Mouse (Mus musculus) cerebellum, adult 2 months (tissue): ENCODE data around the gene Ap4s1. TPM values are rescaled to one million over a fixed set of nuclear protein-coding genes. Genes with fewer than 3 reads are reported as not detected.
"Not testable (repeated sequence)": the region's sequence is repeated elsewhere in the genome, so short reads cannot be mapped to it uniquely, and the experiment has no call there.

Experiments used
- DNase-seq, 2 experiments: peaks; one replicate each; pipeline ENCODE4 v3.0.0; 2021
- H3K27ac ChIP-seq: fragments of 200-500 bp; 2 replicates; pipeline ENCODE4 v1.5.1; 2012; ENCODE audit warnings: low read length, control low read depth, inconsistent platforms; ENCODE audit not compliant: insufficient read depth
- H3K27me3 ChIP-seq: fragments of 200-500 bp; 2 replicates; pipeline ENCODE4 v1.6.1; 2012; ENCODE audit warnings: inconsistent platforms, mild to moderate bottlenecking, low read length, moderate library complexity; ENCODE audit not compliant: control insufficient read depth, insufficient read depth
- H3K4me1 ChIP-seq: fragments of 200-500 bp; 2 replicates; pipeline ENCODE4 v1.6.1; 2011; ENCODE audit warnings: low read length; ENCODE audit not compliant: control insufficient read depth, insufficient read depth
- H3K4me3 ChIP-seq: fragments of 200-500 bp; replicated peaks from 2 replicates; pipeline ENCODE3; 2011; ENCODE audit warnings: mild to moderate bottlenecking, low read depth, low read length, control low read depth; ENCODE audit not compliant: insufficient read depth
- CTCF ChIP-seq: fragments of 200-500 bp; IDR thresholded peaks from 2 replicates; pipeline ENCODE4 v1.5.1; 2011; ENCODE audit warnings: low read depth, mild to moderate bottlenecking, control low read depth, low read length, moderate library complexity, borderline replicate concordance; ENCODE audit not compliant: insufficient read depth
- POLR2A ChIP-seq: fragments of 200-500 bp; IDR thresholded peaks from 2 replicates; pipeline ENCODE4 v1.6.1; 2011; ENCODE audit warnings: low read length, control low read depth, borderline replicate concordance; ENCODE audit not compliant: insufficient read depth
- WGBS: fragments of 180-500 bp; shearing (Covaris S2); methylation state at CpG from one replicate; pipeline ENCODE4 v1.1.7; 2018; 5-methylcytosine and 5-hydroxymethylcytosine counted together
- polyA plus RNA-seq: library from polyadenylated mRNA; depleted of rRNA; stranded (reverse); fragments of >200 nt; gene quantifications from 2 replicates; pipeline ENCODE4 v1.2.3, GENCODE M21; 2012; rRNA removed

Ap4s1 gene
- polyA plus RNA-seq: 61.6 and 63.7 TPM in 2 replicates

DNA sequence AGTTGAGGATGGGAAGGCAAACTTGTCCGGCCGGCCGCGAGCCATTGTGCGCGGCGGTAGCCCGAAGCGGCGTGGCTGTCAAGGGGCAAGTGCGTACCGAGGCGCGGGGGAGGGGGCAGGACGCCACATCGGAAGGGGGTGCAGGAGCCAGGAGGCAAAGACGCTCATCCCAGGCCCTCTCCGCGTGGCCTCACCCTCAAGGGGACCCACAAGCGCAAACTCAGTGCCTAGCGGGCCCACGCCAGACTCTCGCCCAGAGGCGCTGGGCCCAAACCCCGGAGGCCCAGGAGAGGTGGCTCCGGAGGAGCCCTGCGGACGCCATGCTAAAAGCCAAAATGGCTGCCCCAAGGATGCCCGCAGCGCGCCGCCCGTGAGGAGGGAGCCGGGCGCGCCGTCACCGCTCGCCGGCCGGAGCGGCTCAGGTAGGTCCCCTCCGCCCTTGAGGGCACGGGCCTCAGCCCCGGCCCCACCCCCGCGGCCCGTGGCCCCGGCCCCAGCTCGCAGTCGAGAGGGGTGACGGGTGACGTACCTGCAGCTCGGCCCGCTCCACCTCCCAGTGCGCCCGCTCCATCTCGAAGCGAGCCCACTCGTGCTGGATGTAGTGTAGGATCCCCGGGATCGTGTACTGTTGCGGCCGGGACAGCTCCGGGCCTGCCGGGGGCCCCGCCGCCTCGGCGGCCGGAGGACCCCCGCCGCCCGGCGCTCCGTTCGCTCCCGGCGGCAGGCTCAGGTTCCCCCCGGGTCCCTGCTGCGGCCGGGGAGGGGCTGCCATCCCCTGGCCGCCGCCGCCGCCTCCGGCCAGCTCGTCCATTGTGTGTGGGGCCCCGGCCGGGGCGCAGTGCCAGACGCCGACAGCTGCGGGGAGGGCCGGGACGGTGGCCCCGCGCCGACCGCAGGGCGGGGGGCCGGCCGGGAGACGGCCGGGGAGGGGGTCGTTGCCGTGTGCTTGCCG, at the start of gene Ap4s1:
TSS of gene Ap4s1 (plus strand) at position 141 of the 952 bp plus-strand sequence.
- Histone ChIP-seq H3K4me3 (peak within 1 kb of the TSS; percentile 87), H3K4me1 (peaks cover 3% of the 10 kb centered on the region), H3K27ac (peak within 1 kb of the TSS; percentile 96), H3K27me3 (no peaks in the 10 kb centered on the region)
- TF ChIP-seq POLR2A: peak; percentile 52
- TF ChIP-seq CTCF: no peak
- under 1% methylated on average over 108 of the region's 108 CpGs for WGBS
- DNase-seq: peak; percentile 79 to 86

DNA sequence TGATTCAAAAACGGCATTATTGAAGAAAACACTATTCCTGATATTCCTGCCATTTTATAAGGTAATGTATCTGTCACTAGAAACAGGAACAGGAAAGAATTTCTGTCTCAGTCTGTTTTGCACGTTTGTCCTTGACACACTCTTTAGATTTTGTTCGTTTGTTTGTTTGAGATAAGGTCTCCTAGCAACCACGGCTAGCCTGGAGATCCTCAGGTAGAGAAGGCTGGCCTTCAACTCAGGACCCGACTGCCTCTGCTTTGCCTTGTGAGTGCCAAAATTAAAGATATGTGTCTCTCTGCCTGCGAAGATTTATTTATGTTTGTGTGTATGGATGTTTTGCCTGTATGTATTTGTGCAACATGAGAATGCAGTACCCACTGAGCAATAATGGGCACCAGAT, 49.0 kb upstream of the Ap4s1 start:
- Histone ChIP-seq H3K27ac (no peak overlapping the region), H3K4me1 (no peaks in the 10 kb centered on the region), H3K27me3 (no peaks in the 10 kb centered on the region), H3K4me3 (no peak overlapping the region)
- no peak for DNase-seq
- 72% methylated on average over 6 of the region's 6 CpGs for WGBS
- TF ChIP-seq POLR2A (no peak), CTCF (no peak)

GRCm38 (mm10) chr12:51649401-51649800, 41.4 kb upstream of the Ap4s1 start:
- not testable (repeated sequence) for H3K4me3 ChIP-seq, H3K27ac ChIP-seq, H3K4me1 ChIP-seq, DNase-seq, H3K27me3 ChIP-seq

- no peak for DNase-seq
- WGBS: 82% methylated on average over 1 of the region's 1 CpGs
- no peak overlapping the region for H3K4me3 ChIP-seq
- TF ChIP-seq POLR2A: no peak
- TF ChIP-seq CTCF: no peak
- H3K27ac ChIP-seq: no peak overlapping the region
- no peaks in the 10 kb centered on the region for H3K27me3 ChIP-seq
- 0 out of 2 replicates have a peak, but pooled peaks cover 2% of the 10 kb centered on the region for H3K4me1 ChIP-seq
These were observed 34.8 kb upstream of the Ap4s1 start for GRCm38 (mm10) chr12:51655944-51656465.

- no peaks in the 10 kb centered on the region for H3K4me1 ChIP-seq
- no peak overlapping the region for H3K4me3 ChIP-seq
- DNase-seq: no peak
- TF ChIP-seq CTCF: no peak
- TF ChIP-seq POLR2A: no peak
- no peaks in the 10 kb centered on the region for H3K27me3 ChIP-seq
- H3K27ac ChIP-seq: no peak overlapping the region
These were observed 27.8 kb upstream of the Ap4s1 start for GRCm38 (mm10) chr12:51663011-51663410.

DNA sequence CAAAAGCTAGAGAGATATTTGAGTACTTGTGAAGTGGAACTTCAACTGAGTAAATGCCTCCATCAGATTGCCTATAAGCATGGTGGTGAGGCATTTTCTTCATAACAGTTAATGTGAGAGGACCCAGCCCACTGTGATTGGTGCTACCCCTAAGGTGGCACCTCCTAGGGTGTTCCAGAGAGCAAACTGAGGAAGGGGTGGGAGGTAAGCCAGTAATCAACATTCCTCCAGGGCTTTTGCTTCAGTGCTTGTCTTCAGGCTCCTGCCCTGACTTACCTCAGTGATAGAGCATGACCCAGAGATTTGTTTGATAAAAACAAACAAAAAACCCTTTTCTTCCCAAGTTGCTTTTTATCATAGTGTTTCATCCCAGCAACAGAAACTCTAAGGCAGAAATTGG, 26.9 kb upstream of the Ap4s1 start:
- Histone ChIP-seq H3K27me3 (no peaks in the 10 kb centered on the region), H3K4me3 (no peak overlapping the region), H3K4me1 (no peaks in the 10 kb centered on the region), H3K27ac (no peak overlapping the region)
- DNase-seq: no peak
- TF ChIP-seq CTCF (no peak), POLR2A (no peak)

DNA sequence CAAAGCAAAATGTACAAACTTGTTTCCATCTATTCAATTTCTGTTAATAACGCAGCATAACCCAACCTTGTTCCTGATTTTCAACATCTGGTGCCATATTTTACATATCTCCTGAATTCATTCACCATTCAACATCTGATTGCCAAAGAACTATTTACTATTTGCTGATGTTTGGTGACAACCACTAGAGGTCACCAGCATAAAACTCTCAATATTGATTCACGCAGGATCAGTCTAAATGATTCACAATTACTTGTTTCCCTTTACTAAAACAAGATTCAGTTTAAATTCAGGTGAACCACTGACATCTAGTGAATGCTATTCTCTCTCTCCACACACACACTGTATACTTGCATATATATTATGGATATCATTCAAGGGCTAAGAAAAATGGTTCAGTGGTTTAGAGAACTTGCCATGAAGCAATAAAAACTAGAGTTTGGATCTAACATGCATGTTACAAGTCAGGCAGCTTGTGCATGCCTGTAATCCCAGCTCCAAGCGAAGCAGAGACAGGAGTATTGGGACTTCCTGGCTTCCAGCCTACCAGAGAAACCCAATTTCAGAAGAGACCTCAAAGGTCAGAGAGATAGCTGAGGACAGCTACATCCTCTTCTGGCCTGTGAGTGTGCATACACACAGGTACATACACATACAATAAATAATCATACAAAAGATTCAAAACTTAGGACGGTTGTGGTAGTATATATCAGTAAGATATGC, 24.0 kb upstream of the Ap4s1 start:
- H3K4me1 ChIP-seq: no peaks in the 10 kb centered on the region; the same call in 1 of the 2 replicates
- 45% methylated on average over 4 of the region's 4 CpGs for WGBS
- H3K27ac ChIP-seq: no peak overlapping the region
- TF ChIP-seq POLR2A: no peak
- no peak for TF ChIP-seq CTCF
- H3K4me3 ChIP-seq: no peak overlapping the region
- peak in 1 of 2 experiments; percentile 25 for DNase-seq
- H3K27me3 ChIP-seq: no peaks in the 10 kb centered on the region
